Mouse (Mus musculus): ENCODE measurements around the gene Jund. TPM values are rescaled to one million over a fixed set of nuclear protein-coding genes. Genes with fewer than 3 reads are reported as not detected.

Jund gene
- polyA plus RNA-seq, 1 experiment: 128 TPM

DNA sequence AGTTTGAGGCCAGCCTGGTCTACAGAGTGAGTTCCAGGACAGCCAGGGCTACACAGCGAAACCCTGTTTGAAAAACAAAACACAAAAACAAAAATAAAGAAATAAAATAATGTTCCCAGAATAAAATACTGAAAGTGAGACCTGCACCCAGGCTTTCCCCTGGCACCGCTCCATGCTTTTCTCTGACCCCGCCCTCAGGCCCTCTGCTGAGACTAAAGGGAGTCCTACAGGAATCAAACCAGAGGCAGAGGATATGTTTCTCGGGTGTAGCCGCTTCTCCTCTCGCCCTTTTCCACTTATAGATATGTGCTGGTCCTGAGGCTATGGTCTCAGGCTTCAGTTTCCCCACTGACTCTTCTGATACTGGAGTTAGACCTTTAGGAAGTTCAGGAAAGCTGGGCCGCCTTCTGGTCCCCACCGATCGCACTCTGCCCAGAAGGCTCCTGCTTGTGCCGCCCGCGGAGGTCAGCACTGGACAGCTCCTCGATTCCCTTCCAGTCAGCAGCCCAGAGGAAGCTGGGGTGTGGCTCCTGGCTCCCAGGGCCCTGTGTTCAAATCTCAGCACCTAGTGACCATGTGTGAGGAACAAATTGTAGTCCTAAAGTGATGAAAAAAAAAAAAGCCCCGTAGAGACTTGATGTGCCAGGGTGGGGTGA is 27.2 kb downstream of the Jund start:
- Histone ChIP-seq H3K79me3 (ENCODE audit: low read depth) (no peaks in the 10 kb centered on the region), H3ac (ENCODE audit: control insufficient read depth, insufficient read length, low read depth) (no peak overlapping the region), H3K79me2 (ENCODE audit: control insufficient read depth, insufficient read depth) (no peaks in the 10 kb centered on the region), H3K4me3 (ENCODE audit: insufficient read depth, poor library complexity, severe bottlenecking) (no peak overlapping the region), H3K27me3 (ENCODE audit: control insufficient read depth, insufficient read depth, insufficient read length) (peaks cover 6% of the 10 kb centered on the region), H3K36me3 (ENCODE audit: control insufficient read depth, insufficient read depth) (no peaks in the 10 kb centered on the region)
- TF ChIP-seq FOSL1 (IDR thresholded peaks at IDR 0.05; ENCODE audit: insufficient read depth, low read length, poor library complexity, severe bottlenecking) (no peak), CTCF (IDR thresholded peaks at IDR 0.05; ENCODE audit: control insufficient read depth, insufficient read depth, insufficient read length) (no peak), CEBPB (IDR thresholded peaks at IDR 0.05; ENCODE audit: low read depth) (no peak), MYOD1 (IDR thresholded peaks at IDR 0.05; ENCODE audit: control insufficient read depth, insufficient read length, low read depth) (no peak), MYOG (IDR thresholded peaks at IDR 0.05; ENCODE audit: control insufficient read depth, extremely low read depth, insufficient read length) (no peak), MAX (IDR thresholded peaks at IDR 0.05) (no peak), USF1 (IDR thresholded peaks at IDR 0.05; ENCODE audit: low read depth) (no peak)

- peaks cover 6% of the 10 kb centered on the region for H3K27me3 ChIP-seq (ENCODE audit: control insufficient read depth, insufficient read depth, insufficient read length)
- H3ac ChIP-seq (ENCODE audit: control insufficient read depth, insufficient read length, low read depth): no peak overlapping the region
- TF ChIP-seq MAX (IDR thresholded peaks at IDR 0.05) (no peak), CTCF (IDR thresholded peaks at IDR 0.05; ENCODE audit: control insufficient read depth, insufficient read depth, insufficient read length) (no peak), MYOD1 (IDR thresholded peaks at IDR 0.05; ENCODE audit: control insufficient read depth, insufficient read length, low read depth) (no peak), CEBPB (IDR thresholded peaks at IDR 0.05; ENCODE audit: low read depth) (no peak), USF1 (IDR thresholded peaks at IDR 0.05; ENCODE audit: low read depth) (no peak), FOSL1 (IDR thresholded peaks at IDR 0.05; ENCODE audit: insufficient read depth, low read length, poor library complexity, severe bottlenecking) (no peak), MYOG (IDR thresholded peaks at IDR 0.05; ENCODE audit: control insufficient read depth, extremely low read depth, insufficient read length) (no peak)
- no peak overlapping the region for H3K4me3 ChIP-seq (ENCODE audit: insufficient read depth, poor library complexity, severe bottlenecking)
- no peaks in the 10 kb centered on the region for H3K79me3 ChIP-seq (ENCODE audit: low read depth)
- H3K36me3 ChIP-seq (ENCODE audit: control insufficient read depth, insufficient read depth): no peaks in the 10 kb centered on the region
- no peaks in the 10 kb centered on the region for H3K79me2 ChIP-seq (ENCODE audit: control insufficient read depth, insufficient read depth)
Observed at GRCm38 (mm10) chr8:70726721-70727120, 28.0 kb downstream of the Jund start.

- no peaks in the 10 kb centered on the region for H3K36me3 ChIP-seq (ENCODE audit: control insufficient read depth, insufficient read depth)
- no peak overlapping the region for H3ac ChIP-seq (ENCODE audit: control insufficient read depth, insufficient read length, low read depth)
- no peaks in the 10 kb centered on the region for H3K79me3 ChIP-seq (ENCODE audit: low read depth)
- no peaks in the 10 kb centered on the region for H3K79me2 ChIP-seq (ENCODE audit: control insufficient read depth, insufficient read depth)
- peaks cover 14% of the 10 kb centered on the region for H3K27me3 ChIP-seq (ENCODE audit: control insufficient read depth, insufficient read depth, insufficient read length)
- TF ChIP-seq CTCF (IDR thresholded peaks at IDR 0.05; ENCODE audit: control insufficient read depth, insufficient read depth, insufficient read length): no peak
- TF ChIP-seq FOSL1 (IDR thresholded peaks at IDR 0.05; ENCODE audit: insufficient read depth, low read length, poor library complexity, severe bottlenecking): no peak
- TF ChIP-seq MAX (IDR thresholded peaks at IDR 0.05): no peak
- no peak overlapping the region for H3K4me3 ChIP-seq (ENCODE audit: insufficient read depth, poor library complexity, severe bottlenecking)
Observed at GRCm38 (mm10) chr8:70729808-70730475, 31.2 kb downstream of the Jund start.

DNA sequence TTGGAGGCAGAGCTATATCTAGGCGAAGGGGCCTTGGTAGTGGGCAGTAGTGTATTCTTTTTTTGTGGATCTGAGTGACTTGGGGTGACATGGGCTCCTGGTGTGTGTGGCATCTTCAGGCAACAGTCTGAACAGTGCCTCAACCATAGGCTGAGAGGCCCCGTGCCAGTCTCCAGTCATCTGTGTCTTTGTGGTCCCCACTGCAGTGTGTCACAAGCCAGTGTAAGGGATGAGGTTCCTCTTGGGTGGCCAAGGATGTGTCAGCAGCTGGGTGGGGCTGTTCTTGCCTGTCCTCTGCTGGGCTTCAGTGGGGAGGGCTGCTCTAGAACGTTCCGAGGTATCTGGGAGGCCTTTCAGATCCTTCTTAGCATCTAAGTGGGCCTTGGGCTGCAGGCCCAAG is 32.2 kb downstream of the Jund start:
- H3K27me3 ChIP-seq (ENCODE audit: control insufficient read depth, insufficient read depth, insufficient read length): peaks cover 14% of the 10 kb centered on the region
- TF ChIP-seq MYOG (IDR thresholded peaks at IDR 0.05; ENCODE audit: control insufficient read depth, extremely low read depth, insufficient read length) (no peak), MAX (IDR thresholded peaks at IDR 0.05) (no peak), CEBPB (IDR thresholded peaks at IDR 0.05; ENCODE audit: low read depth) (no peak), MYOD1 (IDR thresholded peaks at IDR 0.05; ENCODE audit: control insufficient read depth, insufficient read length, low read depth) (no peak), CTCF (IDR thresholded peaks at IDR 0.05; ENCODE audit: control insufficient read depth, insufficient read depth, insufficient read length) (no peak), USF1 (IDR thresholded peaks at IDR 0.05; ENCODE audit: low read depth) (no peak), FOSL1 (IDR thresholded peaks at IDR 0.05; ENCODE audit: insufficient read depth, low read length, poor library complexity, severe bottlenecking) (no peak)

DNA sequence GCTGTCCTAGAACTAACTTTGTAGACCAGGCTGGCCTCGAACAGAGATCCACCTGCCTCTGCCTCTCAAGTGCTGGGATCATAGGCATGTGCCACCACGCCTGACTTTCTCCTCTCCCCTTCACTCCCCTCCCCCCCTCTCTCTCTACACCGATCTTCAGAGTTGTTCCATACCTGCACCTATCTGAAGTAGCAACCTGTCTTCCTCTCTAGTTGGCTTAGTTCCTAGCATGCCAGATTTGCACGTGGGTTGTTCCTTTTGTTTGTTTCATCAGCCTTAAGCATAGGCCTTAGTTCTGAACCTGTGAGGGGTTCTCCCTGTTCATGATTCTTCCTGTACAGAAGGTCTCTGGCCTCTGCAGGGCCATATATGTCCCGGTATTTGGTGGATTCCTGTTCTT is 39.0 kb downstream of the Jund start:
- H3K79me2 ChIP-seq (ENCODE audit: control insufficient read depth, insufficient read depth): no peaks in the 10 kb centered on the region
- no peak overlapping the region for H3K4me3 ChIP-seq (ENCODE audit: insufficient read depth, poor library complexity, severe bottlenecking)
- no peak for TF ChIP-seq FOSL1 (IDR thresholded peaks at IDR 0.05; ENCODE audit: insufficient read depth, low read length, poor library complexity, severe bottlenecking)
- no peak for TF ChIP-seq MYOD1 (IDR thresholded peaks at IDR 0.05; ENCODE audit: control insufficient read depth, insufficient read length, low read depth)
- no peak for TF ChIP-seq MAX (IDR thresholded peaks at IDR 0.05)
- no peak for TF ChIP-seq CEBPB (IDR thresholded peaks at IDR 0.05; ENCODE audit: low read depth)
- no peak for TF ChIP-seq CTCF (IDR thresholded peaks at IDR 0.05; ENCODE audit: control insufficient read depth, insufficient read depth, insufficient read length)
- TF ChIP-seq USF1 (IDR thresholded peaks at IDR 0.05; ENCODE audit: low read depth): no peak
- TF ChIP-seq MYOG (IDR thresholded peaks at IDR 0.05; ENCODE audit: control insufficient read depth, extremely low read depth, insufficient read length): no peak
- H3K36me3 ChIP-seq (ENCODE audit: control insufficient read depth, insufficient read depth): no peaks in the 10 kb centered on the region
- peaks cover 25% of the 10 kb centered on the region for H3K27me3 ChIP-seq (ENCODE audit: control insufficient read depth, insufficient read depth, insufficient read length)
- no peak overlapping the region for H3ac ChIP-seq (ENCODE audit: control insufficient read depth, insufficient read length, low read depth)
- no peaks in the 10 kb centered on the region for H3K79me3 ChIP-seq (ENCODE audit: low read depth)

More for the DNA sequence above, 32.2 kb downstream of the Jund start:
- no peaks in the 10 kb centered on the region for H3K79me3 ChIP-seq (ENCODE audit: low read depth)
- H3K79me2 ChIP-seq (ENCODE audit: control insufficient read depth, insufficient read depth): no peaks in the 10 kb centered on the region
- H3ac ChIP-seq (ENCODE audit: control insufficient read depth, insufficient read length, low read depth): no peak overlapping the region
- no peak overlapping the region for H3K4me3 ChIP-seq (ENCODE audit: insufficient read depth, poor library complexity, severe bottlenecking)
- no peaks in the 10 kb centered on the region for H3K36me3 ChIP-seq (ENCODE audit: control insufficient read depth, insufficient read depth)
